Mouse (Mus musculus): ENCODE results near the gene Far1. TPM values are rescaled to one million over a fixed set of nuclear protein-coding genes. Genes with fewer than 3 reads are reported as not detected.

Far1 gene
- polyA plus RNA-seq, 2 experiments = 12.0 to 24.9 TPM

DNA sequence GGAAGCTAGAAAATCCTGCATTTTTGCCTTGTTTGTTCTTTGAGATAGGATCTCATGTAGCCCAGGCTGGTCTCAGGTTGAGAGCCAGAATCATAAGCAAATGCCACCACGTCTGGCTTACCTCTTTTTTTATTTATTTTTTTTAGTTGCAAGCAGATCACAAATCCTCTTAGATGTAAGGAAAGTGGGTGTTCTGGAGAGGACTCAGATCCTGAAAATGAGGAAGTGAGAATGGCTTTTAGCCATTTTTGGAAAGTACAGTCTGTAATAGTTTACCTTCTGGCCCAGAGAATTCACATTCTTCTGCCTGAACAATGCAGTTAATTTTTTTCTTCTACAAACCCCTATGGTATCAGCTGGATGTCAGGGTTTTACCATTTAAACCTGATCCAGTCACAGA is 42.5 kb downstream of the Far1 start:
- 65% methylated on average over 1 of the region's 1 CpGs for WGBS (ENCODE audit: insufficient replicate concordance)
- no peak overlapping the region for H3K27ac ChIP-seq

GRCm38 (mm10) chr7:113566892-113567291 is 53.3 kb downstream of the Far1 start:
- no peak for TF ChIP-seq CTCF (IDR thresholded peaks at IDR 0.05; ENCODE audit: low read depth)
- TF ChIP-seq EP300 (IDR thresholded peaks at IDR 0.05; ENCODE audit: low read depth) = no peak
- Histone ChIP-seq H3K27me3 (ENCODE audit: control insufficient read depth, insufficient read depth, low read length) (no peaks in the 10 kb centered on the region), H3K27ac (no peak overlapping the region), H3K4me1 (replicated peaks; ENCODE audit: control insufficient read depth in 2 of 2, insufficient read depth in 2 of 2, low read length in 1 of 2) (no peaks in the 10 kb centered on the region), H3K4me2 (ENCODE audit: low read depth) (no peak overlapping the region), H3K36me3 (replicated peaks; ENCODE audit: control insufficient read depth, insufficient read depth, low read depth) (peaks cover 2% of the 10 kb centered on the region; the same call in 1 of the 2 replicates), H3K9ac (replicated peaks) (no peak overlapping the region), H3K9me3 (ENCODE audit: control insufficient read depth, low read length) (no peaks in the 10 kb centered on the region), H3K4me3 (ENCODE audit: insufficient read depth in 1 of 2, low read depth in 2 of 2, low read length in 2 of 2) (no peak overlapping the region)
- 87% methylated on average over 1 of the region's 1 CpGs for WGBS (ENCODE audit: insufficient replicate concordance)
- no peak for ATAC-seq (ENCODE audit: insufficient read depth)
- DNase-seq (ENCODE audit: low read depth in 3 of 3, low spot score in 3 of 3) = no peak

More for the DNA sequence above, 42.5 kb downstream of the Far1 start:
- Histone ChIP-seq H3K9ac (replicated peaks) (no peak overlapping the region), H3K4me1 (replicated peaks; ENCODE audit: control insufficient read depth in 2 of 2, insufficient read depth in 2 of 2, low read length in 1 of 2) (no peaks in the 10 kb centered on the region), H3K36me3 (replicated peaks; ENCODE audit: control insufficient read depth, insufficient read depth, low read depth) (no peaks in the 10 kb centered on the region; the same call in 1 of the 2 replicates), H3K4me2 (ENCODE audit: low read depth) (no peak overlapping the region), H3K27me3 (ENCODE audit: control insufficient read depth, insufficient read depth, low read length) (no peaks in the 10 kb centered on the region), H3K9me3 (ENCODE audit: control insufficient read depth, low read length) (no peaks in the 10 kb centered on the region), H3K4me3 (ENCODE audit: insufficient read depth in 1 of 2, low read depth in 2 of 2, low read length in 2 of 2) (no peak overlapping the region)
- TF ChIP-seq CTCF (IDR thresholded peaks at IDR 0.05; ENCODE audit: low read depth) = no peak
- no peak for TF ChIP-seq EP300 (IDR thresholded peaks at IDR 0.05; ENCODE audit: low read depth)
- no peak for ATAC-seq (ENCODE audit: insufficient read depth)
- no peak for DNase-seq (ENCODE audit: low read depth in 3 of 3, low spot score in 3 of 3)

- WGBS (ENCODE audit: insufficient replicate concordance) = 78% methylated on average over 6 of the region's 6 CpGs
- TF ChIP-seq EP300 (IDR thresholded peaks at IDR 0.05; ENCODE audit: low read depth) (no peak), CTCF (IDR thresholded peaks at IDR 0.05; ENCODE audit: low read depth) (no peak)
- no peak for DNase-seq (ENCODE audit: low read depth in 3 of 3, low spot score in 3 of 3)
Measured at GRCm38 (mm10) chr7:113571121-113571520, 57.5 kb downstream of the Far1 start.

DNA sequence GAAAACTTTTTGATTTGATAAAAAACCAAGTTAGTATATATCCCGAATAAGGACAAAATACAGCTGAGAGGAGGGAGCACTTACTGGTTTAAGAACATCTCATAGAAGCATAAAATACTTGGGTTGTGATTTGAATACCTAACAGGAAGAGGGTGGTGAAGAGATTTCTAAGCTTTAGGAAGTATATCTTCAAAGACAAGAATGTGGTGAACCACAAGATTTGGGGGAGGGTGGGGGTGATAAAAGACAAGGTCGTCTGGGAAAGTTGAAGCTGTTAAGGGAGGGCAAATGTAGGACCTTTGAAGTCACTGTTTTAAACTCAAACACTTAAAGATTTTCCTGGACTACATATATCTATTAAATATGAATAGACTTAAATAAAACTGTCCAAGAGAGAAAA is 59.1 kb downstream of the Far1 start:
- no peaks in the 10 kb centered on the region for H3K36me3 ChIP-seq (replicated peaks; ENCODE audit: control insufficient read depth, insufficient read depth, low read depth)
- no peaks in the 10 kb centered on the region for H3K27me3 ChIP-seq (ENCODE audit: control insufficient read depth, insufficient read depth, low read length)
- H3K4me1 ChIP-seq (replicated peaks; ENCODE audit: control insufficient read depth in 2 of 2, insufficient read depth in 2 of 2, low read length in 1 of 2) = no peaks in the 10 kb centered on the region
- no peak overlapping the region for H3K27ac ChIP-seq
- TF ChIP-seq EP300 (IDR thresholded peaks at IDR 0.05; ENCODE audit: low read depth) = no peak
- no peak overlapping the region for H3K9ac ChIP-seq (replicated peaks)
- H3K4me2 ChIP-seq (ENCODE audit: low read depth) = no peak overlapping the region
- ATAC-seq (ENCODE audit: insufficient read depth) (no peak), DNase-seq (ENCODE audit: low read depth in 3 of 3, low spot score in 3 of 3) (no peak)
- no peak overlapping the region for H3K4me3 ChIP-seq (ENCODE audit: insufficient read depth in 1 of 2, low read depth in 2 of 2, low read length in 2 of 2)
- WGBS (ENCODE audit: insufficient replicate concordance) = 35% methylated on average over 2 of the region's 2 CpGs
- H3K9me3 ChIP-seq (ENCODE audit: control insufficient read depth, low read length) = no peaks in the 10 kb centered on the region

More at GRCm38 (mm10) chr7:113571121-113571520, 57.5 kb downstream of the Far1 start:
- Histone ChIP-seq H3K4me1 (replicated peaks; ENCODE audit: control insufficient read depth in 2 of 2, insufficient read depth in 2 of 2, low read length in 1 of 2) (no peaks in the 10 kb centered on the region), H3K9ac (replicated peaks) (no peak overlapping the region), H3K4me3 (ENCODE audit: insufficient read depth in 1 of 2, low read depth in 2 of 2, low read length in 2 of 2) (no peak overlapping the region), H3K27ac (no peak overlapping the region), H3K27me3 (ENCODE audit: control insufficient read depth, insufficient read depth, low read length) (no peaks in the 10 kb centered on the region), H3K36me3 (replicated peaks; ENCODE audit: control insufficient read depth, insufficient read depth, low read depth) (peaks cover 2% of the 10 kb centered on the region; the same call in 1 of the 2 replicates), H3K4me2 (ENCODE audit: low read depth) (no peak overlapping the region), H3K9me3 (ENCODE audit: control insufficient read depth, low read length) (no peaks in the 10 kb centered on the region)
- no peak for ATAC-seq (ENCODE audit: insufficient read depth)

- DNase-seq (ENCODE audit: low read depth in 3 of 3, low spot score in 3 of 3) (no peak), ATAC-seq (ENCODE audit: insufficient read depth) (no peak)
- Histone ChIP-seq H3K4me2 (ENCODE audit: low read depth) (no peak overlapping the region), H3K9me3 (ENCODE audit: control insufficient read depth, low read length) (no peaks in the 10 kb centered on the region), H3K9ac (replicated peaks) (no peak overlapping the region), H3K27ac (no peak overlapping the region), H3K4me3 (ENCODE audit: insufficient read depth in 1 of 2, low read depth in 2 of 2, low read length in 2 of 2) (no peak overlapping the region), H3K36me3 (replicated peaks; ENCODE audit: control insufficient read depth, insufficient read depth, low read depth) (no peaks in the 10 kb centered on the region), H3K4me1 (replicated peaks; ENCODE audit: control insufficient read depth in 2 of 2, insufficient read depth in 2 of 2, low read length in 1 of 2) (no peaks in the 10 kb centered on the region), H3K27me3 (ENCODE audit: control insufficient read depth, insufficient read depth, low read length) (no peaks in the 10 kb centered on the region)
- no peak for TF ChIP-seq EP300 (IDR thresholded peaks at IDR 0.05; ENCODE audit: low read depth)
- TF ChIP-seq CTCF (IDR thresholded peaks at IDR 0.05; ENCODE audit: low read depth) = no peak
- 57% methylated on average over 2 of the region's 2 CpGs for WGBS (ENCODE audit: insufficient replicate concordance)
Measured at GRCm38 (mm10) chr7:113582111-113582510, 68.5 kb downstream of the Far1 start.
